Mouse (Mus musculus) right cerebral cortex, postnatal 36 days (tissue): ENCODE data around the gene Zfp72.

ENCODE experiments used
- DNase-seq, 2 experiments: peaks; one replicate each; pipeline ENCODE4 v3.0.0; 2022; ENCODE audit warnings: low spot score in 2 of 2, mixed read lengths in 1 of 2

Zfp72 gene

GRCm38 (mm10) chr13:74390371-74390990 lies at the start of gene Zfp72:
TSS of gene Zfp72 (minus strand) at chr13:74390836.
- DNase-seq, result peak; percentile 64 to 72

DNA sequence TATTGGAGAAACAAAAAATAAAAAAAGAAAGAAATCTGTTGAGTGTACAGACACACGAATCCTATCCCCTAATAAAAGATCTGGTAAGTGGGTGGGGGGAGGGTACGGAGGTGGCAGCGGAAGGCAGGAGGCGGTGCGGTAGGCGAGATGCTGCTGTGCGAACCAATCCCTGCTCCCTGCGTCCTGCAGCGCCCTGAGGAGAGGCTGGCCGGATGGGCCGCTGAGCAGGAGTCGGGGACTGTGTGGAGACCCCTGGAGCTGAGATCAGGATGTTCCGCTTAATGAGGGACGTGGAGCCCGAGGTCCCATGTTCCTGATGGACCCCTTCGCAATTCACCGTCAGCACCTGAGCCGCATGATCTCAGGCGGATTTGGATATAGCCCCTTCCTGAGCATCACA lies 49.3 kb upstream of the Zfp72 start:
- DNase-seq, result no peak

- no peak for DNase-seq
Observed at GRCm38 (mm10) chr13:74399298-74399839, 8.7 kb upstream of the Zfp72 start, which contains the start of gene Ftl1-ps1. TSS of gene Ftl1-ps1 (plus strand) at chr13:74399694.

- DNase-seq, result no peak
Observed at GRCm38 (mm10) chr13:74391156-74391555, 520 bp upstream of the Zfp72 start.

DNA sequence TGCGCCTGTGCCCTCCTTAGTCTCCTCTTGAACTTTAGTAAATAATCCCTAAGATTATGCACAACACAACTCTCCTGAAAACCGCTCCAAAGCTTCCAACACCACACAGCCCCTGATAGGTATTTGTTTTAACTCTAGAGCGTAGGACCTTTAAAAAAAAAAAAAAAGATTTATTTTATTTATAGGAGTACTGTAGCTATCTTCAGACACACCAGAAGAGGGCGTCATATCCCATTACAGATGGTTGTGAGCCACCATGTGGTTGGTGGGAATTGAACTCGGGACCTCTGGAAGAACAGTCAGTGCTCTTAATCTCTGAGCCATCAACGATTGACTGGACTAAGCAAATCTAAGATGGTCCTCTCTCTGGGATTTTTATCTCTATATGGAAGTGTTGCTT lies 906 bp downstream of the Zfp72 start:
- no peak for DNase-seq

GRCm38 (mm10) chr13:74382289-74382688 lies 8.3 kb downstream of the Zfp72 start:
- no peak for DNase-seq

- DNase-seq, result no peak
Observed at GRCm38 (mm10) chr13:74381533-74382276, 8.9 kb downstream of the Zfp72 start.

GRCm38 (mm10) chr13:74363859-74364235 lies 26.8 kb downstream of the Zfp72 start, which contains the start of gene Lrrc14b:
TSS of gene Lrrc14b (minus strand) at chr13:74364005.
- DNase-seq, result no peak

GRCm38 (mm10) chr13:74363176-74363858 lies 27.3 kb downstream of the Zfp72 start:
- DNase-seq, result no peak

DNA sequence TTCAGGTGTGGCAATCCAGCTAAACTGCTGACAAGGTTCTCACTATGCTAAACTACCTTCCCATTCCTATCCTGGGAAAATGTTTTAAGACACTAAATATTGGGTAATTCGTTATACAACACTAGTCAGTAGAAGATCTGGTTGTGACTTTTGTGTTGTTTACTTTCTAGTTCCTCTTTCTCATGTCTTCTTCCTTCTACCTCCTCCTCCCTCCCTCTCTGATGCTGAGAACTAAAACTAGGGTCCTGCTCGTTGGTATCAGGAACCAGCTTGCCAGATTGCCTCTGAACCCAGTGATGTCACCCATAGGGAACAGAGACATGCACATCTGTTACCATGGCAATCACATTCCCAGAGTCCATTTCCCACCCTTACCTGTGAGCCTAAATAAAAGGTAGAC lies 28.4 kb downstream of the Zfp72 start:
- no peak for DNase-seq

GRCm38 (mm10) chr13:74356491-74356890 lies 34.1 kb downstream of the Zfp72 start:
- DNase-seq, result peak in 1 of 2 experiments; percentile 23

DNA sequence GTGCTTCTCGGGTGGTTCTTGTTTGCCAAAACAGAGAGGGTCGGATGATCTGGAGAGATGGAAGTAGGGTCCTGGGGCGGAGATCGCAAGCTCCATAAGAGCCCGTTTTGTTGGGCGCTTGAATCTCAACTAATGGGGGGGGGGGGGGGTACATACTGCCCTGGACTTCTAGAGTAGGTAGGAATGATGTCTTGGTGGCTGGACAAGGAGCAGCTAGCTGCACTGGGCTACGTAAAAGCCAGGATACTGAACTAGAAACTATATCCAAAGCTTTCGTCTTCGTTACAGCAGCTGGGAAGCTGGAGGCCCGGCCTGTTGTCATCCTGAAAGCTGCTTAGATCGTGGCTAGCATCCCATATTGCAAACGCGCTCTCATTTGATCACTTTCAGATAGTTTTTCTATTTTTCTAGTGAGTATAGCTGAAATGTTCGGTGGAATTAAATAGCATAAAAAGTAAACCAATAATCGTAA lies 40.2 kb downstream of the Zfp72 start:
- no peak for DNase-seq

GRCm38 (mm10) chr13:74349566-74350434 lies 40.8 kb downstream of the Zfp72 start, which contains the start of the genes Sdha and Ccdc127:
TSS of gene Sdha (minus strand) at chr13:74350280.
TSS of gene Ccdc127 (plus strand) at chr13:74350309.
- peak; percentile 92 for DNase-seq

- no peak for DNase-seq
Observed at GRCm38 (mm10) chr13:74341036-74341435, 49.6 kb downstream of the Zfp72 start.

DNA sequence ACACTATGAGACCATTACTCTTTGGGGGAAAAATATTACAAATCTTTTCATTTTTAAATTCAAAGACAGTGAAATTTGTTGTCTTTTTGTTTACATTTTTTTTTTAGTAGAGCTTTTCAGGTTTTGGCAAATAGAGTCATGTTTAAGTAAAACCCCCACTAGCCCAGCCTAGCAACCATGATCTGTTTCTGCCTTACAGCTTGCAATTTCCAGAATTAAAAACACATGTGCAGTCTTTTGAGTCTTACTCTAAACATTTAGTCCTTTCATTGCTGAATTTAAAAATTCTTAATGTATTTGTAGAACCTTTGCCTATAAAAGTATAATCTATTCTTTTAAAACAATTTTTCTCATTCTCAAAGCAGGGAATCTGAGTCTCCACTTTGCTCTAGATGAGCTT lies 61.3 kb downstream of the Zfp72 start:
- DNase-seq, result no peak
